Mouse (Mus musculus): ENCODE measurements around the gene Bloc1s3. TPM values are rescaled to one million over a fixed set of nuclear protein-coding genes. Genes with fewer than 3 reads are reported as not detected.
"Not testable (repeated sequence)": the region's sequence is repeated elsewhere in the genome, so short reads cannot be mapped to it uniquely, and the experiment has no call there.

Bloc1s3 gene
- polyA plus RNA-seq, 1 experiment, result 7.4 TPM

- peak; percentile 49 for DNase-seq (ENCODE audit: low spot score)
Observed at GRCm38 (mm10) chr7:19517652-19518365, 9.6 kb upstream of the Bloc1s3 start, which contains the start of gene Nkpd1. Gene Nkpd1, plus strand, starts transcription at chr7:19517838.

- DNase-seq (ENCODE audit: low spot score), result no peak
Observed at GRCm38 (mm10) chr7:19512353-19512752, 4.2 kb upstream of the Bloc1s3 start.

- DNase-seq (ENCODE audit: low spot score), result not testable (repeated sequence)
Observed at GRCm38 (mm10) chr7:19511934-19512333, 3.8 kb upstream of the Bloc1s3 start.

GRCm38 (mm10) chr7:19509786-19510185 lies 1.6 kb upstream of the Bloc1s3 start:
- DNase-seq (ENCODE audit: low spot score), result no peak

GRCm38 (mm10) chr7:19508924-19509568 lies 879 bp upstream of the Bloc1s3 start:
- no peak for DNase-seq (ENCODE audit: low spot score)

GRCm38 (mm10) chr7:19507612-19507981 lies 570 bp downstream of the Bloc1s3 start:
- no peak for DNase-seq (ENCODE audit: low spot score)

- no peak for DNase-seq (ENCODE audit: low spot score)
Observed at GRCm38 (mm10) chr7:19506969-19507611, 1.1 kb downstream of the Bloc1s3 start.

- no peak for DNase-seq (ENCODE audit: low spot score)
Observed at GRCm38 (mm10) chr7:19506326-19506725, 1.8 kb downstream of the Bloc1s3 start.

GRCm38 (mm10) chr7:19503481-19504068 lies 4.6 kb downstream of the Bloc1s3 start:
- no peak for DNase-seq (ENCODE audit: low spot score)

GRCm38 (mm10) chr7:19501658-19502057 lies 6.5 kb downstream of the Bloc1s3 start:
- DNase-seq (ENCODE audit: low spot score), result no peak

GRCm38 (mm10) chr7:19500420-19501363 lies 7.5 kb downstream of the Bloc1s3 start:
- DNase-seq (ENCODE audit: low spot score), result no peak

GRCm38 (mm10) chr7:19498326-19498725 lies 9.8 kb downstream of the Bloc1s3 start:
- DNase-seq (ENCODE audit: low spot score), result no peak

GRCm38 (mm10) chr7:19496214-19496555 lies 12.0 kb downstream of the Bloc1s3 start:
- DNase-seq (ENCODE audit: low spot score), result no peak

GRCm38 (mm10) chr7:19495521-19496213 lies 12.5 kb downstream of the Bloc1s3 start:
- no peak for DNase-seq (ENCODE audit: low spot score)

- no peak for DNase-seq (ENCODE audit: low spot score)
Observed at GRCm38 (mm10) chr7:19494751-19495474, 13.3 kb downstream of the Bloc1s3 start.

GRCm38 (mm10) chr7:19491731-19492130 lies 16.4 kb downstream of the Bloc1s3 start:
- no peak for DNase-seq (ENCODE audit: low spot score)

- DNase-seq (ENCODE audit: low spot score), result no peak
Observed at GRCm38 (mm10) chr7:19489525-19489924, 18.6 kb downstream of the Bloc1s3 start.

GRCm38 (mm10) chr7:19486549-19486948 lies 21.6 kb downstream of the Bloc1s3 start:
- DNase-seq (ENCODE audit: low spot score), result no peak

- no peak for DNase-seq (ENCODE audit: low spot score)
Observed at GRCm38 (mm10) chr7:19485488-19485887, 22.7 kb downstream of the Bloc1s3 start.

GRCm38 (mm10) chr7:19483281-19483680 lies 24.9 kb downstream of the Bloc1s3 start:
- DNase-seq (ENCODE audit: low spot score), result no peak

Data from urinary bladder, adult 2 months (tissue).